Comparison of ENCODE assay signal across 25 mouse cellular contexts in genomic region chr10:42090806-42091205, GRCm38 (mm10).
DNase-seq lines count a peak whose midpoint lies in the region; ATAC-seq and TF ChIP-seq lines count a peak whose summit lies in the region.
"Had no signal": no experiment of that assay in that cellular context is flagged by ENCODE, and none has a peak within 500 bp of the region (broad histone marks: within the 10 kb centered on the region; RNA-seq: fewer than 3 reads in every experiment).

No protein-coding gene starts in this region.

- peak; percentile 64 for DNase-seq in heart, embryonic 10.5 days (ENCODE audit: low spot score)
- DNase-seq in heart, adult 18-20 months = no peak
- DNase-seq in heart, adult 9 months (ENCODE audit: low spot score in 2 of 2) = no peak
- DNase-seq in lung, postnatal 0 days (ENCODE audit: low spot score) = peak; percentile 55
- DNase-seq in lung, postnatal 25 days (ENCODE audit: low spot score) = no peak
- DNase-seq in testis, postnatal 10 days (ENCODE audit: low spot score) = peak; percentile 32
- DNase-seq in right cerebral cortex, postnatal 36 days (ENCODE audit: low spot score in 2 of 2) = no peak
- DNase-seq: adrenal gland, adult 2 months; adrenal gland, postnatal 36 days; B cell, adult 2 months; cerebellum, adult 2 months; cerebellum, postnatal 25 days; gastrocnemius, postnatal 36 days; kidney, adult 9 months; kidney, postnatal 14 days; layer of hippocampus, adult 9-11 months; lung, embryonic 14.5 days; thymus, postnatal 14 days had no signal

- TF ChIP-seq EP300 in lung, postnatal 0 days (IDR thresholded peaks at IDR 0.05) = no peak

- no peak overlapping the region for H3K4me3 ChIP-seq in heart, embryonic 10.5 days
- no peak overlapping the region for H3K4me3 ChIP-seq in heart, embryonic 15.5 days
- no peak overlapping the region for H3K4me3 ChIP-seq in lung, postnatal 0 days (ENCODE audit: low read depth, low read length)
- H3K4me3 ChIP-seq: hindbrain, embryonic 13.5 days; limb, embryonic 12.5 days; midbrain, embryonic 12.5 days; neural tube, embryonic 13.5 days had no signal

- H3K27ac ChIP-seq in heart, embryonic 10.5 days = 0 out of 2 replicates have a peak overlapping the region, but pooled peaks have one; percentile 65
- H3K27ac ChIP-seq in heart, embryonic 15.5 days = peak overlapping the region; percentile 63; the same call in 1 of the 2 replicates
- H3K27ac ChIP-seq in lung, postnatal 0 days (ENCODE audit: low read length) = peak overlapping the region; percentile 86; the same call in 1 of the 2 replicates
- H3K27ac ChIP-seq: limb, embryonic 12.5 days; liver, embryonic 14.5 days; midbrain, embryonic 12.5 days had no signal

- H3K9ac ChIP-seq in heart, embryonic 15.5 days = no peak overlapping the region
- H3K9ac ChIP-seq in lung, postnatal 0 days (replicated peaks; ENCODE audit: low read depth) = no peak overlapping the region
- H3K9ac ChIP-seq: hindbrain, embryonic 13.5 days; limb, embryonic 12.5 days; liver, embryonic 14.5 days; lung, embryonic 14.5 days; midbrain, embryonic 12.5 days; neural tube, embryonic 13.5 days had no signal

- no peaks in the 10 kb centered on the region for H3K36me3 ChIP-seq in heart, embryonic 10.5 days
- H3K36me3 ChIP-seq in heart, embryonic 15.5 days = no peaks in the 10 kb centered on the region
- no peaks in the 10 kb centered on the region for H3K36me3 ChIP-seq in lung, postnatal 0 days (ENCODE audit: insufficient read depth, low read length)
- H3K36me3 ChIP-seq: hindbrain, embryonic 13.5 days; limb, embryonic 12.5 days; midbrain, embryonic 12.5 days; neural tube, embryonic 13.5 days had no signal

- 90% methylated on average over 7 of the region's 7 CpGs for WGBS in heart, embryonic 10.5 days
- WGBS in heart, embryonic 15.5 days = 91% methylated on average over 7 of the region's 7 CpGs
- WGBS in lung, postnatal 0 days = 91% methylated on average over 7 of the region's 7 CpGs

- peaks cover 48% of the 10 kb centered on the region for H3K4me1 ChIP-seq in heart, embryonic 10.5 days
- H3K4me1 ChIP-seq in heart, embryonic 15.5 days (replicated peaks) = peaks cover 45% of the 10 kb centered on the region
- H3K4me1 ChIP-seq in lung, postnatal 0 days (ENCODE audit: insufficient read depth, low read depth, low read length) = peaks cover 27% of the 10 kb centered on the region

- no peak overlapping the region for H3K4me2 ChIP-seq in heart, embryonic 15.5 days
- H3K4me2 ChIP-seq in lung, postnatal 0 days (replicated peaks; ENCODE audit: low read depth, low read length) = no peak overlapping the region
- H3K4me2 ChIP-seq: hindbrain, embryonic 13.5 days; limb, embryonic 12.5 days; lung, embryonic 14.5 days; midbrain, embryonic 12.5 days; neural tube, embryonic 13.5 days had no signal

- H3K9me3 ChIP-seq in heart, embryonic 10.5 days = no peaks in the 10 kb centered on the region
- no peaks in the 10 kb centered on the region for H3K9me3 ChIP-seq in heart, embryonic 15.5 days (replicated peaks)
- H3K9me3 ChIP-seq in lung, postnatal 0 days (ENCODE audit: low read length) = no peaks in the 10 kb centered on the region
- H3K9me3 ChIP-seq: hindbrain, embryonic 13.5 days; limb, embryonic 12.5 days; midbrain, embryonic 12.5 days; neural tube, embryonic 13.5 days had no signal

- no peaks in the 10 kb centered on the region; the same call in 1 of the 2 replicates for H3K27me3 ChIP-seq in heart, embryonic 10.5 days (ENCODE audit: insufficient read depth, poor library complexity, severe bottlenecking)
- no peaks in the 10 kb centered on the region for H3K27me3 ChIP-seq in heart, embryonic 15.5 days
- H3K27me3 ChIP-seq in lung, postnatal 0 days (replicated peaks; ENCODE audit: insufficient read depth, low read length) = no peaks in the 10 kb centered on the region
- H3K27me3 ChIP-seq: hindbrain, embryonic 13.5 days; limb, embryonic 12.5 days had no signal

- no peak for TF ChIP-seq CTCF in lung, postnatal 0 days (IDR thresholded peaks at IDR 0.05)

- ATAC-seq in heart, embryonic 15.5 days (replicated peaks; ENCODE audit: insufficient number of reproducible peaks, insufficient read depth, low FRiP score, low read depth) = no peak
- ATAC-seq in lung, postnatal 0 days = no peak
- ATAC-seq: forebrain, embryonic 14.5 days had no signal

Comparison
In these comparisons a context has a peak if more than half of its experiments do, and no peak if none do; other contexts are left out.
1. DNase-seq: peak in heart, embryonic 10.5 days (single experiment), lung, postnatal 0 days (single experiment) and testis, postnatal 10 days (single experiment); none in heart, adult 18-20 months (0 of 2), heart, adult 9 months (0 of 2), lung, postnatal 25 days (single experiment) and right cerebral cortex, postnatal 36 days (0 of 2).
2. Peak in every context shown above with its lines, with median percentiles within 50 percentile points of each other: H3K27ac ChIP-seq.